In the genomic region with DNA sequence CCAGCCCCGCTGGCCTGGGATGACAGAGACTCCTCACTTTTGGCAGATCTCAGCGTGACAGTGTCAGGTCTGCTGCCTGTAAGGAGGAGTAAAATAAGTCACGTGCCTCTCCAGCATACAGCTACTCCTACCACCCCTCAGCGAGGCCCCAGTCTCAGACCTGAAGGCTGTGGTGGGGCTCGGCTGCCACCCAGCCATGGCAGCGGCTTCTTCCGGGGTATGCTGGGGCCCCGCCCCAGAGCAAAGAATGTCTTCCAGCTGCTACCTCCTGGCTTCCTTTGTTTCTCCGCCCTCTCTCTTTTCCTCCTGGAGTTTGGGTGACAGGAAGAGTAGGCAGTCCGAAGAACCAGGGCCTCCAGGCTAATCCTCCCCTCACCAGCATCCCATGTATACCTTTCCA, we compare ENCODE assay signal across 13 mouse cellular contexts. TPM values are rescaled to one million over a fixed set of nuclear protein-coding genes. Genes with fewer than 3 reads are reported as not detected.
DNase-seq lines count a peak whose midpoint lies in the region; ATAC-seq and TF ChIP-seq lines count a peak whose summit lies in the region.
"Had no signal": no experiment of that assay in that cellular context is flagged by ENCODE, and none has a peak within 500 bp of the region (broad histone marks: within the 10 kb centered on the region; RNA-seq: fewer than 3 reads in every experiment).

No protein-coding gene starts in this region.

- H3K9ac ChIP-seq in hindbrain, embryonic 16.5 days (ENCODE audit: low read depth, low read length), result no peak overlapping the region
- H3K9ac ChIP-seq in forebrain, embryonic 15.5 days (replicated peaks), result 0 out of 2 replicates have a peak overlapping the region, but pooled peaks have one; percentile 15
- no peak overlapping the region for H3K9ac ChIP-seq in lung, postnatal 0 days (replicated peaks; ENCODE audit: low read depth)

- whole genome bisulfite sequencing in hindbrain, embryonic 10.5 days, result 33% methylated on average over 10 of the region's 10 CpGs
- WGBS in hindbrain, embryonic 16.5 days, result 30% methylated on average over 10 of the region's 10 CpGs
- 41% methylated on average over 10 of the region's 10 CpGs for WGBS in forebrain, embryonic 15.5 days
- 32% methylated on average over 10 of the region's 10 CpGs for WGBS in lung, postnatal 0 days

- TF ChIP-seq EP300 in lung, postnatal 0 days (IDR thresholded peaks at IDR 0.05), result no peak

- peaks cover 30% of the 10 kb centered on the region for H3K27me3 ChIP-seq in hindbrain, embryonic 10.5 days (ENCODE audit: insufficient read depth, poor library complexity, severe bottlenecking)
- no peaks in the 10 kb centered on the region for H3K27me3 ChIP-seq in hindbrain, embryonic 16.5 days (replicated peaks; ENCODE audit: control insufficient read depth, insufficient read depth, low read length)
- no peaks in the 10 kb centered on the region for H3K27me3 ChIP-seq in forebrain, embryonic 15.5 days
- no peaks in the 10 kb centered on the region for H3K27me3 ChIP-seq in lung, postnatal 0 days (replicated peaks; ENCODE audit: insufficient read depth, low read length)

- TF ChIP-seq CTCF in lung, postnatal 0 days (IDR thresholded peaks at IDR 0.05), result no peak
- no peak for TF ChIP-seq CTCF in layer of hippocampus, adult 2 months (conservative IDR thresholded peaks at IDR 0.05)

- H3K36me3 ChIP-seq in hindbrain, embryonic 10.5 days, result peaks cover 86% of the 10 kb centered on the region
- H3K36me3 ChIP-seq in hindbrain, embryonic 16.5 days (ENCODE audit: control insufficient read depth, insufficient read depth, low read length), result peaks cover 62% of the 10 kb centered on the region
- H3K36me3 ChIP-seq in forebrain, embryonic 15.5 days, result peaks cover 80% of the 10 kb centered on the region
- H3K36me3 ChIP-seq in lung, postnatal 0 days (ENCODE audit: insufficient read depth, low read length), result peaks cover 11% of the 10 kb centered on the region; the same call in 1 of the 2 replicates

- ATAC-seq in hindbrain, embryonic 16.5 days, result no peak
- no peak for ATAC-seq in forebrain, embryonic 15.5 days (replicated peaks)
- ATAC-seq in lung, postnatal 0 days, result peak; percentile 65

- DNase-seq in hindbrain, embryonic 10.5 days (ENCODE audit: low spot score), result no peak
- peak; percentile 29 for DNase-seq in R1 (ENCODE audit: low read depth, low spot score)
- DNase-seq in lung, postnatal 0 days (ENCODE audit: low spot score), result peak; percentile 65
- DNase-seq in retina, postnatal 1 day, result no peak
- DNase-seq in cerebellum, adult 8-10 months, result no peak
- no peak for DNase-seq in layer of hippocampus, adult 2 months (ENCODE audit: low spot score in 2 of 2)
- DNase-seq: adrenal gland, postnatal 10 days; cerebellum, postnatal 25 days; kidney, adult 8-10 months had no signal

- peaks cover 26% of the 10 kb centered on the region for H3K4me1 ChIP-seq in hindbrain, embryonic 10.5 days (replicated peaks)
- peaks cover 2% of the 10 kb centered on the region for H3K4me1 ChIP-seq in hindbrain, embryonic 16.5 days (ENCODE audit: control insufficient read depth, insufficient read depth, low read depth, low read length)
- 0 out of 2 replicates have a peak, but pooled peaks cover 11% of the 10 kb centered on the region for H3K4me1 ChIP-seq in forebrain, embryonic 15.5 days
- H3K4me1 ChIP-seq in lung, postnatal 0 days (ENCODE audit: insufficient read depth, low read depth, low read length), result peaks cover 4% of the 10 kb centered on the region; the same call in 1 of the 2 replicates

- 0 out of 2 replicates have a peak overlapping the region, but pooled peaks have one; percentile 24 for H3K27ac ChIP-seq in hindbrain, embryonic 10.5 days
- H3K27ac ChIP-seq in hindbrain, embryonic 16.5 days (ENCODE audit: low read depth, low read length), result no peak overlapping the region
- H3K27ac ChIP-seq in forebrain, embryonic 15.5 days (replicated peaks), result no peak overlapping the region
- H3K27ac ChIP-seq in lung, postnatal 0 days (ENCODE audit: low read length), result 0 out of 2 replicates have a peak overlapping the region, but pooled peaks have one; percentile 4
- no peak overlapping the region for H3K27ac ChIP-seq in layer of hippocampus, adult 2 months

- no peak overlapping the region for H3K4me2 ChIP-seq in hindbrain, embryonic 16.5 days (ENCODE audit: low read length)
- H3K4me2 ChIP-seq in forebrain, embryonic 15.5 days (replicated peaks), result no peak overlapping the region
- H3K4me2 ChIP-seq in lung, postnatal 0 days (replicated peaks; ENCODE audit: low read depth, low read length), result peak overlapping the region; percentile 40
- H3K4me2 ChIP-seq: liver, embryonic 11.5 days had no signal

- 0 out of 2 replicates have a peak overlapping the region, but pooled peaks have one; percentile 6 for H3K4me3 ChIP-seq in hindbrain, embryonic 10.5 days
- H3K4me3 ChIP-seq in hindbrain, embryonic 16.5 days (ENCODE audit: low read length), result no peak overlapping the region
- no peak overlapping the region for H3K4me3 ChIP-seq in forebrain, embryonic 15.5 days
- peak overlapping the region; percentile 3; the same call in 1 of the 2 replicates for H3K4me3 ChIP-seq in lung, postnatal 0 days (ENCODE audit: low read depth, low read length)
- H3K4me3 ChIP-seq in layer of hippocampus, adult 2 months, result no peak overlapping the region

- no peaks in the 10 kb centered on the region for H3K9me3 ChIP-seq in hindbrain, embryonic 10.5 days
- H3K9me3 ChIP-seq in hindbrain, embryonic 16.5 days (ENCODE audit: control insufficient read depth, low read length), result no peaks in the 10 kb centered on the region
- no peaks in the 10 kb centered on the region for H3K9me3 ChIP-seq in forebrain, embryonic 15.5 days
- no peaks in the 10 kb centered on the region for H3K9me3 ChIP-seq in lung, postnatal 0 days (ENCODE audit: low read length)

RNA-seq across cellular contexts. Expression of gene Arhgap33, which starts 8.9 kb away (rescaled TPM):
- 40.1 and 79.4 TPM in 2 replicates for polyA plus RNA-seq in hindbrain, embryonic 10.5 days (2016; fragmentation: Nextera tagmentation; extraction: Ambion mirVana)
- polyA plus RNA-seq in hindbrain, embryonic 16.5 days (2015; fragmentation: Nextera tagmentation; extraction: Ambion mirVana), result 94.8 and 134 TPM in 2 replicates
- polyA plus RNA-seq in forebrain, embryonic 15.5 days (2015; fragmentation: Nextera tagmentation; extraction: Ambion mirVana), result 115 and 121 TPM in 2 replicates
- 2.1 TPM in 2 replicates for polyA plus RNA-seq in lung, postnatal 0 days (2015; fragmentation: Nextera tagmentation; extraction: Ambion mirVana)
- 100 to 1,000 TPM; 101 to 119 TPM for total RNA-seq in layer of hippocampus, adult 2 months (2021)

RNA-seq across cellular contexts. Expression of gene Hspb6, which starts 26.0 kb away (rescaled TPM):
- polyA plus RNA-seq in hindbrain, embryonic 10.5 days (2016; fragmentation: Nextera tagmentation; extraction: Ambion mirVana), result 4.1 and 5.3 TPM in 2 replicates
- 14.2 TPM in 2 replicates for polyA plus RNA-seq in hindbrain, embryonic 16.5 days (2015; fragmentation: Nextera tagmentation; extraction: Ambion mirVana)
- polyA plus RNA-seq in forebrain, embryonic 15.5 days (2015; fragmentation: Nextera tagmentation; extraction: Ambion mirVana), result 9.3 and 10.4 TPM in 2 replicates
- polyA plus RNA-seq in lung, postnatal 0 days (2015; fragmentation: Nextera tagmentation; extraction: Ambion mirVana), result 22.8 and 27.0 TPM in 2 replicates
- total RNA-seq in layer of hippocampus, adult 2 months (2021), result 1 to 10 TPM; 2.7 to 4.8 TPM

RNA-seq across cellular contexts. Expression of gene Proser3, which starts 26.1 kb away (rescaled TPM):
- 13.8 and 15.1 TPM in 2 replicates for polyA plus RNA-seq in hindbrain, embryonic 10.5 days (2016; fragmentation: Nextera tagmentation; extraction: Ambion mirVana)
- 6.8 and 7.5 TPM in 2 replicates for polyA plus RNA-seq in hindbrain, embryonic 16.5 days (2015; fragmentation: Nextera tagmentation; extraction: Ambion mirVana)
- 12.3 and 13.9 TPM in 2 replicates for polyA plus RNA-seq in forebrain, embryonic 15.5 days (2015; fragmentation: Nextera tagmentation; extraction: Ambion mirVana)
- polyA plus RNA-seq in lung, postnatal 0 days (2015; fragmentation: Nextera tagmentation; extraction: Ambion mirVana), result 4.0 and 4.4 TPM in 2 replicates
- total RNA-seq in layer of hippocampus, adult 2 months (2021), result 1 to 10 TPM; 4.0 to 4.1 TPM

RNA-seq across cellular contexts. Expression of gene Prodh2, which starts 32.5 kb away (rescaled TPM):
- polyA plus RNA-seq in hindbrain, embryonic 10.5 days (2016; fragmentation: Nextera tagmentation; extraction: Ambion mirVana), result 0.40 TPM in 1 of 2 replicates, not detected in the other
- polyA plus RNA-seq in hindbrain, embryonic 16.5 days (2015; fragmentation: Nextera tagmentation; extraction: Ambion mirVana), result not detected in 2 replicates
- not detected in 2 replicates for polyA plus RNA-seq in forebrain, embryonic 15.5 days (2015; fragmentation: Nextera tagmentation; extraction: Ambion mirVana)
- polyA plus RNA-seq in lung, postnatal 0 days (2015; fragmentation: Nextera tagmentation; extraction: Ambion mirVana), result not detected in 2 replicates
- total RNA-seq in layer of hippocampus, adult 2 months (2021), result not detected
- total RNA-seq: gastrocnemius, adult 8-10 months had no signal

RNA-seq across cellular contexts. Expression of gene Lin37, which starts 33.7 kb away (rescaled TPM):
- 47.6 and 50.2 TPM in 2 replicates for polyA plus RNA-seq in hindbrain, embryonic 10.5 days (2016; fragmentation: Nextera tagmentation; extraction: Ambion mirVana)
- polyA plus RNA-seq in hindbrain, embryonic 16.5 days (2015; fragmentation: Nextera tagmentation; extraction: Ambion mirVana), result 51.0 and 58.7 TPM in 2 replicates
- 58.9 and 63.3 TPM in 2 replicates for polyA plus RNA-seq in forebrain, embryonic 15.5 days (2015; fragmentation: Nextera tagmentation; extraction: Ambion mirVana)
- 32.8 and 38.6 TPM in 2 replicates for polyA plus RNA-seq in lung, postnatal 0 days (2015; fragmentation: Nextera tagmentation; extraction: Ambion mirVana)
- total RNA-seq in layer of hippocampus, adult 2 months (2021), result 10 to 100 TPM; 45.5 to 47.6 TPM

Comparison
In these comparisons a context has a peak if more than half of its experiments do, and no peak if none do; other contexts are left out.
1. H3K27ac ChIP-seq: peak in hindbrain, embryonic 10.5 days (single experiment) and lung, postnatal 0 days (single experiment); none in hindbrain, embryonic 16.5 days (single experiment), forebrain, embryonic 15.5 days (single experiment) and layer of hippocampus, adult 2 months (single experiment).
2. H3K4me3 ChIP-seq: peak in hindbrain, embryonic 10.5 days (single experiment) and lung, postnatal 0 days (single experiment); none in hindbrain, embryonic 16.5 days (single experiment), forebrain, embryonic 15.5 days (single experiment) and layer of hippocampus, adult 2 months (single experiment).
3. DNase-seq: peak in R1 (single experiment) and lung, postnatal 0 days (single experiment); none in hindbrain, embryonic 10.5 days (single experiment), retina, postnatal 1 day (single experiment), cerebellum, adult 8-10 months (single experiment) and layer of hippocampus, adult 2 months (0 of 2).
4. RNA of gene Arhgap33, which starts 8.9 kb away (polyA plus RNA-seq): 115 to 121 TPM in forebrain, embryonic 15.5 days, 94.8 to 134 TPM in hindbrain, embryonic 16.5 days and 40.1 to 79.4 TPM in hindbrain, embryonic 10.5 days; 2.1 TPM in lung, postnatal 0 days; every median in the first group is over 10 times any median in the second.